Mouse (Mus musculus) Patski (cell line): Measurements from ENCODE around the gene Tecpr1. TPM values are rescaled to one million over a fixed set of nuclear protein-coding genes. Genes with fewer than 3 reads are reported as not detected.

Source experiments
- ATAC-seq: fragments of 100-300 bp; one replicate; pipeline ENCODE4 v1.8.0; 2021
- CTCF ChIA-PET: fragments of 350-600 bp; sonication (Branson Sonifier 250); formaldehyde crosslinking; loops from one replicate; lab custom pipeline; 2022; ENCODE audit warnings: inconsistent platforms; lab: Charles Lee
- POLR2A ChIA-PET: fragments of 350-600 bp; sonication (Branson Sonifier 250); formaldehyde crosslinking; loops from one replicate; lab custom pipeline; 2022; ENCODE audit warnings: antibody characterized with exemption, inconsistent platforms; lab: Charles Lee
- DNase-seq: peaks from one replicate; pipeline ENCODE4 v3.0.0-alpha.2; 2011; ENCODE audit warnings: low read depth, low spot score
- H3K27me3 ChIP-seq: fragments of 371-371 bp; one replicate; pipeline ENCODE4 v1.5.1; 2021
- CTCF ChIP-seq: fragments of 100-300 bp; IDR thresholded peaks from one replicate; pipeline ENCODE4 v1.5.1; 2021
- in situ Hi-C: fragments of 300-500 bp; cut with MboI; formaldehyde crosslinking; loops from 3 replicates; pipeline ENCODE4 v1.11.1; 2018; ENCODE audit warnings: low pct_unique_long_range_greater_than_20kb, mixed read lengths
- polyA plus RNA-seq: library from polyadenylated mRNA; unstranded; gene quantifications from one replicate; pipeline ENCODE4 v1.2.3, GENCODE M21; 2021

The Tecpr1 gene
- polyA plus RNA-seq, 1 experiment from 2014 or later, result 32.8 TPM

GRCm38 (mm10) chr5:144234222-144234621, 10.8 kb upstream of the Tecpr1 start:
- in situ Hi-C loops, result no loop called here
- no peak for DNase-seq
- CTCF ChIA-PET, result interaction anchor here (1.5 kb wide), 1 partner anchor 16 kb away, joined by 4 read pairs; no protein-coding TSS in a partner anchor
- no peak for ATAC-seq
- TF ChIP-seq CTCF, result no peak
- H3K27me3 ChIP-seq, result no peaks in the 10 kb centered on the region
- POLR2A ChIA-PET, result no interaction called here

GRCm38 (mm10) chr5:144232531-144232930, 9.1 kb upstream of the Tecpr1 start:
- ATAC-seq, result no peak
- no peak for DNase-seq
- ChIA-PET CTCF (no interaction called here), POLR2A (no interaction called here)
- in situ Hi-C loops, result no loop called here
- no peak for TF ChIP-seq CTCF
- no peaks in the 10 kb centered on the region for H3K27me3 ChIP-seq

DNA sequence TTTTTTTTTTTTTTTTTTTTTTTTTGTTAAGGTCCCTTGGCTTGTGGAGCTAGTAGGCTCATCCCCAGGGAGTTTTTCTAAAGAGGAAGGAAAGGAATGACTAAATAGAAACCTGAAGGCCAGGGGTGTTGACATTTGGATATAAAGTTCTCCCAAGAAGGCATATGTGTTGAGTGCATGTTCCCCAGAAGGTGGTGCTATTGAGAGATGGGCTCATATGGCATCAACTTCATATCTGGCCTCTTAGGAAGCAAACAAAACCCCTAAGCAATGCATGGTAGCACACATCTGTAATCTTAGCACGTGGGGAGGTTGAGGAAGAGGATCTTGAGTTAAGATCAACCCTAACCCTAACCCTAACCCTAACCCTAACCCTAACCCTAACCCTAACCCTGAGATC, 8.0 kb upstream of the Tecpr1 start:
- CTCF ChIA-PET, result no interaction called here
- TF ChIP-seq CTCF, result no peak
- DNase-seq, result no peak
- in situ Hi-C loops, result no loop called here
- H3K27me3 ChIP-seq, result no peaks in the 10 kb centered on the region
- no peak for ATAC-seq
- POLR2A ChIA-PET, result no interaction called here

GRCm38 (mm10) chr5:144230216-144230615, 6.8 kb upstream of the Tecpr1 start:
- ATAC-seq, result no peak
- ChIA-PET POLR2A (no interaction called here), CTCF (interaction anchor here (1.0 kb wide), 1 partner anchor 14 kb away, joined by 3 read pairs; the partner anchor contains the start of gene Bri3)
- in situ Hi-C loops, result no loop called here
- TF ChIP-seq CTCF, result no peak
- no peaks in the 10 kb centered on the region for H3K27me3 ChIP-seq
- DNase-seq, result no peak

- in situ Hi-C loops, result no loop called here
- no peak for ATAC-seq
- POLR2A ChIA-PET, result no interaction called here
Observed at GRCm38 (mm10) chr5:144226220-144226619, 2.8 kb upstream of the Tecpr1 start.

DNA sequence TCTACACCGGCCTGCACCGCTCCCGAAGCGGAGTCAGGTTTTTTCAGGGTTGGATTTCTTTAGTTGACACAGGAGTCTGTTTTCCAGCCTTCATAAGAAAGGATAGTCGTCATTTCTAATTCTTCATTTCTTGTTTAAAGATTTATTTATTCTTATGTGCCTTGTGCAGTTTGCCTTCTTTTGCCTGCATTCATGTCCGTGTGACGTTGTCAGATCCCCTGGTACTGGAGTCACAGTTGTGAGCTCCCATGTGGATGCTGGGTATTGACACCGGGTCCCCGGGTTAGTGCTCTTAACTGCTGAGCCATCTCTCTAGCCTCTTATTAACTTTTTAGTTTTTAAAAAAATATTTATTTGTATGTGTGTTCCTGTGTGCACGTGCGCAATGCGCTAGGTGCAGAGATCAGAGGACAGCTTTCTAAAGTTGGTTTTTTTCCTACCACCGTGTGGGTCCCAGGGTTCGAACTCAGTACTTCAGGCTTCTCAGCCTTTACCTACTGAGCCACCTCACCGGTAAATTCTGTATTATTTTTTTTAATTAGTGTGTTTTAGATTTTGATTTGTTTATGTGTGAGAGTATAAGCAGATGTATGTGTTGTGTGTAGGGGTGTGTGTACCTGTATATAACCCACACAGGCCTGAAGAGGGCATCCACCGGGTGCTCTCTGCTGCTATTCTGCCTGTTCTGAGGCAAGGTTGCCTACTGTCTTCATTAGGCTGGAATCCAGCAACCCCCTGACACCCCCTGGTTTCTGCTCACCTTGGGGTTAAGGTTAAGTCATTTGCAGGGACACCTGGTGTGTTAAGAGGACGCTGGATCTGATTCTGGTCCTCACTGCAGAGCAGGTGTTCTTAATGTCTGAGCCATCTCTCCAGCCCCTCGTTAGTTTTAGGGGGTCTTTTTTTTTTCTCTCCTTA, 743 bp upstream of the Tecpr1 start:
- no peaks in the 10 kb centered on the region for H3K27me3 ChIP-seq
- ATAC-seq (no peak), DNase-seq (no peak)
- in situ Hi-C loops, result no loop called here
- TF ChIP-seq CTCF, result no peak
- ChIA-PET POLR2A (no interaction called here), CTCF (no interaction called here)

More at GRCm38 (mm10) chr5:144226220-144226619, 2.8 kb upstream of the Tecpr1 start:
- CTCF ChIA-PET, result no interaction called here
- H3K27me3 ChIP-seq, result no peaks in the 10 kb centered on the region
- no peak for DNase-seq
- no peak for TF ChIP-seq CTCF

DNA sequence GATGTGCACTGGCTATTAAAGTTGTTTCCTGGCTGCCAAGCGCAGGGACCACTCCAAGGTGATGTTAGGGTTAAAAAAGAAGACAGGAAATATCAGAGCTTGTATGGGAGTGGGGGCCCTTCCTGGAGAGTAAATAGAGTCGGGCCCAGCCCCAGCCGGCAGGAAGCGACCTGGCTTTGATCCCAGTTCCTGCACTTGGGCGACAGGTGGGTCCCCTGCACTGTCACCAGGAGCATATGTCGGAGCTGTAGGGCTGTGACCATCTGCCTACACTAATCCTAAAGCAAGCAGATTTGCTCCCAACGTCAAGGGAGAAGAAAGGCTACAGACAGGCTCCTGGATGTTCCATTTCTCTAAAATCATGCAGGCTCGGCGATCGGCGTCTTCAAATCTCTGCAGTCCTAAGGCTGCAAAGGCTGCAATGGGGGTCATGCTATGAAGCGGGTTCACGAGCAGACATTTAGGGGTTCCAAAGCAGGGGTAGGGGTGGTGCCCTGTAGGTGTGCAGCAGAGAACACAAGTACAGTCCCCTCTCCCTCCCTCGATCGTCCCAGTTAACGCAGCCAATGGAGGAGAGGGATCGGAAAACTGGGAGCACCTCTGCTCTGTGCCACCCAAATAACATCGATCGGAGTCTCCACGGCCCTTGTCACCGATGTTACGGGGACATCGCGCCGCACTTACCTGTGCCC, 458 bp downstream of the Tecpr1 start:
- ChIA-PET CTCF (interaction anchor here (1.3 to 1.5 kb wide), 2 partner anchors 15 to 16 kb away, joined by 3 to 4 read pairs; no protein-coding TSS in a partner anchor), POLR2A (no interaction called here)
- H3K27me3 ChIP-seq, result no peaks in the 10 kb centered on the region
- no peak for TF ChIP-seq CTCF
- in situ Hi-C loops, result no loop called here
- no peak for DNase-seq
- peak; percentile 49 for ATAC-seq

DNA sequence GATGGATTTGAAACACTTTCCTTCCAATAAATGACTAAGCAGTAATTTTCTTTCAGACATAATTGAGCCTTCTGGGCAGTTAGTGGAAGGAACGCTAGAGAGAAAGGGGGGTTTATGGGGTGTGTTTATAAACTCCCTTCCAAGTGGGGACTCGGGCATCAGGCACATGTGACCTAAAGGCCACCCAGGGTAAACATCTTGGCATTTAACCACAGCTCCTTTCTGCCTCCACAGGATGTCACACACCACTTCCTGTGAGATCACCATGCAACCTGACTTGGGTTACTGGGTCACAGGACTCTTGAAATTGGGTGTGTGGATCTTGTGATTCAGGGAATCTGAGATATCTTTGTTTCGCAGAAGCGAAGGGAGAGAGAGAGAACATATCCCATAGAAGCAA, 2.1 kb downstream of the Tecpr1 start:
- in situ Hi-C loops, result no loop called here
- DNase-seq (no peak), ATAC-seq (no peak)
- H3K27me3 ChIP-seq, result no peaks in the 10 kb centered on the region
- ChIA-PET CTCF (interaction anchor here (0.8 to 2.1 kb wide), 5 partner anchors 10 to 17 kb away, joined by 3 to 4 read pairs (median 3); no protein-coding TSS in a partner anchor), POLR2A (interaction anchor here (0.6 to 1.0 kb wide), 2 partner anchors 16 to 136 kb away, joined by 3 read pairs; no protein-coding TSS in a partner anchor)
- TF ChIP-seq CTCF, result no peak

GRCm38 (mm10) chr5:144219936-144220335, 3.5 kb downstream of the Tecpr1 start:
- DNase-seq, result no peak
- CTCF ChIA-PET, result interaction anchor here (2.1 to 3.2 kb wide), 2 partner anchors 9 to 13 kb away, joined by 4 to 20 read pairs; no protein-coding TSS in a partner anchor

DNA sequence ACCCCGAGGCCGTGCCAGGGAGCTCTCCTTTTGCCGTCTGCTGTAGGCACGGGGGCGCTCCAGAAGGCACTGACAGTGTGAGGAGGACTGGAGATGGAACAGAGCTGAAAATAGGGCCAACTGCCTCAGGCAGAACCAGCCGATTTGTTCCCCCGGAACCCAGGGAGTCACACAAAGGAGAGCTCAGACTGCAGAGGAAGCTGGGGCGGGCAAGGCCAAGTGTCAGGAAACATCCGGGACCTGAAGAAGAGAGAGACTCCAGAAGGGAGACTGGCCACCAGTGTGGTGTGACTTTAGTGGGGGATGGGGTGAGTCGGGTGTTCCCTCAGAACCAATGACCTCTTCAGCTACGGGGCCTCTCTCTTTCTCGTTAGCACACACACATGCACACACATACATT, 4.1 kb downstream of the Tecpr1 start:
- H3K27me3 ChIP-seq, result no peaks in the 10 kb centered on the region
- DNase-seq (no peak), ATAC-seq (no peak)
- ChIA-PET POLR2A (interaction anchor here (0.5 kb wide), 1 partner anchor 205 kb away, joined by 4 read pairs; the partner anchor contains the start of gene Ccz1), CTCF (interaction anchor here (2.1 to 3.2 kb wide), 2 partner anchors 8 to 12 kb away, joined by 4 to 20 read pairs; no protein-coding TSS in a partner anchor)
- in situ Hi-C loops, result no loop called here
- TF ChIP-seq CTCF, result no peak

More at GRCm38 (mm10) chr5:144219936-144220335, 3.5 kb downstream of the Tecpr1 start:
- in situ Hi-C loops, result no loop called here
- TF ChIP-seq CTCF, result no peak
- H3K27me3 ChIP-seq, result no peaks in the 10 kb centered on the region
- POLR2A ChIA-PET, result interaction anchor here (0.5 kb wide), 1 partner anchor 205 kb away, joined by 4 read pairs; the partner anchor contains the start of gene Ccz1
- no peak for ATAC-seq
